16 mouse cellular contexts compared by ENCODE assay signal in the genomic region with DNA sequence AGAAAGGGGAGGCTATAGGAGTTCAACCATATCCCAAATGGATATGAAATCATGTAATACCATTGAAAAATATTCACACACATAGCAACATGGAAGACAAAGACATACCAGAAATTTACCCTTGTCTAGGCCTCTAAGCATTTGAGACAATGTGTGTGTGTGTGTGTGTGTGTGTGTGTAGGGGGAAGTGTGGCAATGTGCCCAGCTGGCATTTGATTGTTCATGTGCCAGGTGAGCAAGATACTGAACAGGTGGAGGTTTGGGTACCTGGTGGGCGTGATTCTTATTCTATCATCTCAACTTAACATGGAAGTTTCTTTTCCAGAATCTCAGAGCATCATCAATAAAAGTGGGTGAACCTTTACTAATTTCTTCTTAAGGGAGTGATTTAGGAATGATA.
"Had no signal": no experiment of that assay in that cellular context is flagged by ENCODE, and none has a peak within 500 bp of the region (broad histone marks: within the 10 kb centered on the region; RNA-seq: fewer than 3 reads in every experiment).

No protein-coding gene starts in this region.

- DNase-seq: heart, postnatal 10 days; heart, postnatal 14 days; heart, postnatal 36 days; heart, postnatal 4 days; kidney, adult 11 months; kidney, adult 18-20 months; kidney, adult 2 months; kidney, adult 8-10 months; kidney, adult 9 months; kidney, postnatal 10 days; kidney, postnatal 14 days; kidney, postnatal 25 days; kidney, postnatal 36 days; kidney, postnatal 4 days; layer of hippocampus, adult 9-11 months; layer of hippocampus, postnatal 36 days had no signal
